Mouse (Mus musculus): ENCODE measurements at regions not wholly inside any gene's neighbourhood (a gene's known extent, or its start where the extent isn't known, plus 50 kb on each side); places are given as distances from the start of the nearest gene placed in this dataset.

DNA sequence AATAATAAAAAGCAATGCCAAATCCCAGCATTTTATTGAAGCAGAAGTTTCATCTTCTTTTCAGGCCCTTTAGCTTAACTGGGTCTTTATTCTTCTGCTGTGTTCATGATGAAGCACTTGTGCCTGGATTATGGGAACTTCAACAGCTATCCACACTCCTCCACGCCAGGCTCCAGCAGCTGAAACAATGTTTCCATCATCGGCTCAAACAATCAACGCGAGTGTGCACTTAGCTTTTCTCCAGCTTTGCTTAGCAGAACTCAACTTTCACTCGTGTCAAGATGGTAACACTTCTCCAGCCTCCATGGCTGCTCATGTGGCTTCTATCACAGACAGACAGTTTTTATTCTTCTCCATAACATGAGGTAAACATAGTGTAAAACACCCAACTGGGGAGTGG lies 143.8 kb upstream of the Mdm1 start:
- DNase-seq (ENCODE audit: low spot score in 2 of 2) = no peak

DNA sequence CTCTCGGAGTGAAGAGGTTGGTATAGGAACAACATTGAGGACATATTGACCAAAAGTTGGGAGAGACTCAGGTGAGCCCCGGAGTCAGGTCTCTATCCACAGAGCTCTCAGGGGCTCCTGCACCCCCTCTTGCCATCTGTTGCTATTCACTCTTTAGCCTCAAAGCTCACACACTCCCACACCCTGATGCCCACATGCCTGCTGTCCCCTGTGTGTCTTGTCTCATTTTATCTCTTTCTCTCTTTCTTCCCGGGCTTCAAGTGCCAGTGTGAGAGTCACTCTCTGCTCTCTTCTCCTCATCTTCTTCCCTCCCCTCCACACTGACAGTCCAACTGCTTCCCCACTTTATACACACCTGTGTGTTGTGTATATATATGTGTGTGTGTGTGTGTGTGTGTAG lies 141.0 kb upstream of the Mdm1 start:
- DNase-seq (ENCODE audit: low spot score in 2 of 2) = no peak

DNA sequence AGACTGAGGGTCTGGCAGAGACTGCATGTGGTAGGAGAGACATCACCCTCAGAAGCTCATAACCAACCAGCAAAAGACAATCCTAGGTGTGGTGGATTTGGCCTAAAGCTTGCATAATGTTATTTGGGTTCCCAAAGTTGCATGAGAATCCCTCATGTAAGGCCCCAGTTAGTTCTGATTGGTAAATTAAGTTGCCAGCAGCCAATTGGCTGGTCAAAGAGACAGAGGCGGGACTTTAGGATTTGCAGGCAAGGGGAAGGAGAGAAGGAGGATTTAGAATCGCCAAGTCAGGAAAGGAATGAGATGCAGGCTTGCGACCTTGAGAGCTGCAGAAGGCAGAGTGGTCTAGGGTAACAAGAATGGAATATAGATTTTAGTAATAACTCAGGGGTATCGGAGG lies 140.1 kb upstream of the Mdm1 start:
- DNase-seq (ENCODE audit: low spot score in 2 of 2) = no peak

DNA sequence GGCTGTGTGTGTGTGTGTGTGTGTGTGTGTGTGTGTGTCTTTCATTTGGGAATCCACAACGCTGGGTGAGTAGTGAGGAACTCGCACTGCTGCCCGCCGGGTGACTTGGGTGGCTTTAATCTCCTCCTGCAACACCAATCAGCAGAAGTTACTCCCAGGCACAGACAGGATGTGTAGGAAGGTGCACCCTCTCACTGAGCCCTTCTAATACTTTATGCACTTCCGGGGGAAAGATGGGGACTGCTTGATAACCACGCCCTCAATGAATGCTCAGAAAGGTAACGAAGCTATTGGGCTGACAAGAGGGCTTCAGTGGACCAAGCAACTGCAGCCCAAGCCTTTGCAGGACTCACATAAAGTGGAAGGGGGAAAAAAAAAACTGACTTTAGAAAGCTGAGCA lies 139.6 kb upstream of the Mdm1 start:
- DNase-seq (ENCODE audit: low spot score in 2 of 2) = no peak

DNA sequence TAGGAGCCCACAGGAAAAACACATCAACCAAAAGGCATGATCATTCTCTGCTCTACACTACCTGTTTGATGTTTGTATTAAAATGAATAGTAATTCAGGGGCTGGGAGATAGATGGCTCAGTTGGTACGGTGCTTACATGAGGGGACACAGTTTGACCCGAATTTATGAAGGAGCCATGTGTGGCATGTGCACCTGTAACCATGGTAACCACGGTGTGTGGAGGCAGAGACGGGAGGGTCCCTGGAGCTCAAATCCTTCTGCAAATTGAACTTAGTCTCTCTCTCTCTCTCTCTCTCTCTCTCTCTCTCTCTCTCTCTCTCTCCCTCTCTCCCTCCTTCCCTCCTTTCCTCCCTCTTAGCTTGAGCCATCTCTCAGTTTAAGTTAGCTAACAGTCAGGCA lies 139.1 kb upstream of the Mdm1 start:
- no peak for DNase-seq (ENCODE audit: low spot score in 2 of 2)

DNA sequence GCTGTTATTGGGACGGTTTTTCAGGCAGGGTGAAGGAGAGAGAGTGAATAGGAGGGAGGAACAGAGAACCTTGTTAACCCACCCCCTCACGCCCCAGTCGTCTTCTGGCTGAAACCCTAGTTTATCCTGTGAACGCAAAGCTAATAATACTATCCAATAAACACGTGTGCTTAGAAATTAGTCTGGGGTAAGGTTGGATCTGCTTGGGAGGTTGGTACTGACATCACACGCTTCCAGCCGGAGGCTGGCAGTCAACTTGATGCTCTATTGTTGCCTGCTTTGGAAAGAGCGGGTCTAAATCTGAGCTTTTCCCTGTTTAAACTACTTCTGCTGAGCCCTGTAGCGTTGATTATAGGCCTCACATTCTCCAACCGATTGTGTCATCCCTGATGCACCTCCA lies 138.4 kb upstream of the Mdm1 start:
- no peak for DNase-seq (ENCODE audit: low spot score in 2 of 2)

DNA sequence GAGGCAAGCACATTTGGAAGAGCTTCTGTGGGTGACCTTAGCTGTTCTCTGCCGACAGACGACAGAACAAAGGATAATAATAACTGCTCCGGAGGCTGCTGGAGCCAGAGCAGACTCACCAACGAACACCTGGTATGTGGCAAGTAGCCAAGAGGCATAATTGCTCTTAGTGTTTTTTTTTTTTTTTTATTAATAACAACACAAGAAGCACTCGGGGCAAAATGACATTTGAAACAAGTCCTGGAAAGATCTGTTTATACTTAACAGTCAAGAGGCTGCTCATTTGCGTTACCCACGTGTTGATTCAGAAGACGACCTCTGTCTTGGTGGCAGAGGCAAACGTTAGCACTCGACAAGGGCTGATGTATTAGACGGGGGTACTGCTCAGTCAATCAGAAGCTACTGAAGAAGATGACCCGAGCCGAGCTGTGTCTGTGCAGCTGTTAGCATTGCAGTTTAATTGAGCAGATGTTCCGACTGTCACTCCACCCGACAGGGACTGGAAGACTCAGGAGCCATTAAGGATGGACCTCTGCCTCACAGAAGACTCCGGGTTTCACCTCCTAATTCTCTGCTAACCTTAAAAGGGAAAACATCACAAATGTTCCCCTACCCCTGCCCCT lies 137.8 kb upstream of the Mdm1 start:
- DNase-seq (ENCODE audit: low spot score in 2 of 2) = no peak

DNA sequence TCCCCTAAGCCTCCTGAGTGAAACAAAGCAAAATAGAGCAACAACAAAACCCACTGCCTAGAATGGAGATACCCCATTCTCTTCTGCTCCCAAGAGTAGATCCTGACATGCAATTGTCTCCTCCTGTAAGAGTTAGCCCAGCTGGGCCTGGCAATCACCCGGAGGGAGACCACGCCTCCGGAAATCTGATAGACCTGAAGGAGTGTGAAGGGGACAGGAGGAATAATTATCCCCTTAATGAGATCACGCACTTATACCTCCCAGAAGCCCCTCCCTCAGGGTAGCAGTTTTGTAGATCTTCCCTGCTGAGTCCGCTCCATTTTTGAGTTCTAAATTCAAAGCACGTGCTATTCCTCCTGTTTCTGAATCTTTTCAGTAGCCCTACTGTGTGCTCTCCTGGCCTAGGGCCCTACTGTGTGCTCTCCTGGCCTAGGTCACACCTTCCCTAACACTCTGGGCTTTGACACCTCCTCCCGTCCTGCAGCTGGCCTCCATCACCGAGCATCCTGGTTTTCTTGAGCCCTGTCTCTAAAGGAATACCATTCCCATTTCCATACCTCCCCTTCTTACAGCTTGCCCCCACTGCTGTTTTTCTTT lies 137.2 kb upstream of the Mdm1 start:
- DNase-seq (ENCODE audit: low spot score in 2 of 2) = no peak

DNA sequence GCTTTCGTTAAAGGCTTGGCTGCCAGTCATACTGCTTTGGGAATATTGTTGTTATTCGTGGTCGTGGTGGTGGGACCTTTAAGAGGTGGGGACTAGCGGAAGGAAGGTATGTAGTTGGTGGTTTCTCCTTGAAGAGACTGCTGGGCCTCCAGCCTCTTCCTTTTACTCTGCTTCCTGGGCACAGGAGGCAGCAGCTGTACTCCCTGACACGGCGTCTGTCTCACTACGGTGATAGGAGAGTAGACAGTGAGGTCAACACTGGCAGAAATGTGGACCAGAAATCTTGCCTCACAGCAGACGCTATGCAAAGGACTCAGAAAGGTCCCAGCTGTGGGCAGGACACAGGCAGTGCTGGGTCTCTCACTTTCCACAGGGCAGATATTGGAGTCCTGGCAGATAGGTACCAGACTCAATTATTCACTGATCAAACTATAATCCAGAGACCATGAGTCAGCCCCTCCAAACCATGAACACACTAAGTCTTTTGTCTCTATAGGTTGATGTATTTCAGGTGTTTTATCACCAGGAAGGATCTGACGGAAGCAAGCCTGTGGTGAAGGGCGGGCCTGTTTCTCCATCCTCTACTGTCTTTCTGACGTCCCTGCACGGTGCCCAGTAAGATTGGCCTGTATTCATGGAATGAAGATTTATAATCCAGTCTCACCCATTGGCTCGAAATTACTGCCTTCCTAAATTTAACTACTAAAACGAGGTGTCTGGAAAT lies 134.6 kb upstream of the Mdm1 start:
- no peak for DNase-seq (ENCODE audit: low spot score in 2 of 2)

DNA sequence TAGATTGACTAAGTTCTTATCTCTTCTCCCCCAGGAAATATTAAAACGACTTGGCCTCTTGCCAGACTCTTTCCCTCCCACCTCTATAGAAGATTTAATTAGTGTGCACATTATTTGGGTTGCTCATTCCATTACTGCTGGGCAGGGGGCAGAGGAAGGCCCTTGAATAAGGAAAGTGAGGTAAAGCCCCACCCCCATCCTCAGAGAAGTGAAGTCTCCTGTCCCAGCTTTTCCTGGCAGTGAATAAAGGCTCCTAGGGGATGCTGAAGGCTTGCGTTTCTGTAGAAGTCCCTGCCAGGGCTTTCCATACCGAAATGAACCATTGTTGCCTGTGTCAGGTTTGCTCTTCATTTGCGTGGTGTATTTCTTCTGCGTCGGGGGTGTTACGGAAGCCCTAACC lies 133.8 kb upstream of the Mdm1 start:
- DNase-seq (ENCODE audit: low spot score in 2 of 2) = no peak

DNA sequence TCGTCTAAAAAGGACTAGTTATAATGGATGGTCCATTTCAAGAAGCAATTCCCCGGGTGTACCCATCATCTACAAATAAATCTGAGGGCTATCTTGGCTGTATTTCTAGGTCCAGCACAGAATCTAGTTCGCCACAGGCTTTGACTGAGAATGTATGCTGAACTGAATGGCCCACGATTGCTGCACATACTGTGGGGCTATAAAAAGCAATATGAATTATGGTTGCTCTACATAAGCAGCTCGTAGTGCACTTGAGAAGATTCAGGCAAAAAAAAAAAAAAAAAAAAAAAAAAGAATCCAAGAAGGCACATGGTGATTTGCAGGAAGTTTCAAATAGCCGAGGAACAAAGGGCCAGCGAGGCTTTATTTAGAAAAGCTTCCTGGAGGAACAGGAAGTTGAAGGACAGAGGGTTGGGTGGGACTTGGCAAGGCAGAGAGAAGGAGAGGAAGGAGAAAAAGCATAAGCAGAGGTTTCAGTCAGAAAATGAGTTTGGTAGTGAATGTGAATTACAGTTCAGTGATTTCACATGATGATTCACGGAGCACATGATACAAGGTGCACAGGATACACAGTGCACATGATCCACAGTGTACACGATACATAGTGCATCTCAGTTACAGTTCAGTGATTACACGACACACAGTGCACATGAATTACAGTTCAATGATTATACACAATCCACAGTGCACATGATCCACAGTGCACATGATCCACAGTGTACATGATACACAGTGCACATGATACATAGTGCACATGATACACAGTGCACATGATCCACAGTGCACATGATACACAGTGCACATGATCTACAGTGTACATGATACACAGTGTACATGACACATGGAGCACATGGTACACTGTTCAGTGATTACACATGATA lies 129.7 kb upstream of the Mdm1 start:
- no peak for DNase-seq (ENCODE audit: low spot score in 2 of 2)

DNA sequence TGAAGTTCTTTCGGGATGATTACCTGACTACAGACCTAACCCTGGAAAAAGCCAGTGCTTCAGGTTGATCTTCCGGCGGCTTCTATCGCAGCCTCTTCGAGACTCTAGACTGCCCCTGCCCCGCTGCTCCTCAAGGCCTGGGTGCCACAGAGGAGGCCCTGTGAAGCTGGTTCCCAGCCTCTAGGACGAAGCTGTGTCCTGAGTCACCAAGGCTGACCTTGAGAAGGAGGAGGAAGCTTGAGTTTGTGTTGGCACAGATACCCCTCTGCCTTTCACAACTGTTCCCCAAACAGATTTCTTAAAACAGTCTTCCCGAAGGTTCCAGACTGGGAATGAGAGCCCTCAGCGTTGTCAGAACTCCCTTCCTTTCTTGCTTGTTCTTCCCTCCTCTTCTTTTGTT lies 112.8 kb upstream of the Mdm1 start:
- DNase-seq (ENCODE audit: low spot score in 2 of 2) = no peak

DNA sequence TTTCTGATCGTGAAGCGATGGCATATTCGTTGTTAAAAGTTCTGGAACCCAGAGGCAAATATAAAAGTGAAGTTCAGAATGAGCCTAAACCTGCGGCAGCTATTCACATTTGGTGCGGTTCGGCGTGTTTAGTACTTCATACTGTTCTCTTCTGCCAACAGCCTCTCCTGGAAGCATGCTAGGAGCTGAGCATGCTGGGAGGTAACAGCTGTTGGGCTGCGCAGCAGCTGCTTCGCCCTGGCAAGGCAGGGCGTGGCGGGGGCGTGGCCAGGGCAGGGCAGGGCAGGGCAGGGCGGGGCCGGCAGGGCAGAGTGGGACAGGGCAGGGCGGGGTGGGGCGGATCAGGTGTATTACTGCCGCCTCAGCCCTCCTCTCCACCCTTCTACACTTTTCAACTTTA lies 107.2 kb upstream of the Mdm1 start:
- no peak for DNase-seq (ENCODE audit: low spot score in 2 of 2)

DNA sequence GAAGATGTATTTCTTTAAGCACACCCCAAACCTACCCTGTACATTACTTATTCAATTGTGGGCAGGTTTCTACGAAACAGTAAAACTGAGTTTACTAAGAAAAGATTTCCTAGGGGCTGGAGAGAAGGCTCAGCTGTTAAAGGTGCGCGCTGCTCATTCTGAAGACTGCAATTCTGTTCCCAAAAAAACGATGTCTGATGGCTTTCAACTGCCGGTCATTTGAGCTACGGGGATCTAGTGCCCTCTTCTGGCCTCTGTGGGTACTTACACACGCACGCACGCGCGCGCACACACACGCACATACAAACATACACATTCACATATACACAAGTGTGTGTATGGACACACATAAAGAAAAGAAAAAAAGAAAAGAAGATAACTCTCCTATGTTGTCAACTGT lies 106.6 kb upstream of the Mdm1 start:
- DNase-seq (ENCODE audit: low spot score in 2 of 2) = no peak

DNA sequence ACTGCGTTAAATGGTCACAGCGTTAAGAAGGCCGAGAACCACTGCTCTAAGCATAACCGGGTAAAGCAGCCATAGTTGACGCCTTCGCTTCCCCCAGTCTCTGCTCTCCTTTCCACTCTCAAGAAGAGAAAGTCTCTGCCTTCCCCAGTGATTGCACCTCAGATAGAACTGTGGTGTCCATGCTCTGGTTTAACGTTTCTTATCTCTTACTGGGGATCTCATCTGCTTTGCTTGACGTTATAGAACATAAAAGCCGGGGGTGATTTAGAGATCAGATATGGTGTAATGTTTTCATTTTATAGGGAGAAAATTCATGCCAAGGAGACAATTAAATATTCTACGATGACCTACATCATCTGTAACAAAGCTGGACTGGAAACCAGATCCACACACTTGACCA lies 103.1 kb upstream of the Mdm1 start:
- DNase-seq (ENCODE audit: low spot score in 2 of 2) = no peak

DNA sequence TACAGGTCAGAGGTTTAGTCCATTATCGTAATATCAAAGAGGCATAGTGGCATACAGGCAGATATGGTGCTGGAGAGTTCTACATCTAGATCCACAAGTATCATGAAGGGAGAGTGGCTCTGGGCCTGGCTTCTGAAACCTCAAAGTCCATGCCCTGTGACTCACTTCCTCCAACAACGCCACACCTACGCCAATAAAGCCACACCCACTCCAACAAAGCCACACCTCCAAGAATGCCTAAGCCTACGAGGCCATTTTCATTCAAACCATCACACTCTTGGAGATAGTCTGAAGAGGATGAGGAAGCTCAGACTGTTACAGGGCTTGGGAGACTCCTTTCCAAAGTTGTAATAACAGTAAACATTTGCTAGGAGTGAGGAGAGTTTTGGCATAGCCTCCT lies 102.6 kb upstream of the Mdm1 start:
- DNase-seq (ENCODE audit: low spot score in 2 of 2) = no peak

DNA sequence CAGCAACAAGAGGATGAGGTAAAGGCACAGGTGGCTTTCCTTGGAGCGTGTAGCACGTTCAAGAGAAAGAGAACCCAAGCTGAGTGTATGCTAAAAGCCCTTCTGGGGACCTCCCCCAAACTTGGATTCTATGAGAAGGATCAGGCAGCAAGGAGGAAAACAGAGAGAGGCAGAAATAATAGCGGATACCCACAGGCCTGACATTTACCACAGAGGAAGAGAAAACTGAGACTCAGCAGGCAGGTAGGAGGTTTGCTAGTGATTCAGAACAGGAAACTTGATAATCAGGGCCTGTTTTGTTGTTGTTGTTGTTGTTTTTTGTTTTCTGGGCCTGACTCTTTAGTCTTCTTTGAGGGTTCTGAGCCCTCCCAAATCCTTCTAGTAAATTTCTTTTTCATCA lies 100.5 kb upstream of the Mdm1 start:
- DNase-seq (ENCODE audit: low spot score in 2 of 2) = no peak

DNA sequence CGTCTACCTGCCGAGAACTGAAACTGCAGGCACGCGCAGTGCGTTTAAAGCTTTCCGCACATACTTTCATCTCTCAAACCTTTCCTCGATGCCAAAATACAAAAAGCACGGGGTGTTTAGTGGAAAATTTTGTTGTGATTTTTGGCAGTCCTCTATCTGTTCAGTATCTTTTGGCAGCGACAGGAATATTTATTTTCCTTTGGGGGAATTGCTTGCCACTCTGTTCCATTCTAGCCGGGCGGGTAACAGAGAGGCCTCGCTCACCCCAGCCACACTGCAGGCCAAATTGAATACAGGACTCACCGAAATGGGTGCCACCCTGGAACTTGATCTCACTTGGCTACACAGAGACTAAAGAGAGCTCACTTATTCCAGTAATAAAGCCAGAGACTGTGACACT lies 97.8 kb upstream of the Mdm1 start:
- DNase-seq (ENCODE audit: low spot score in 2 of 2) = no peak

DNA sequence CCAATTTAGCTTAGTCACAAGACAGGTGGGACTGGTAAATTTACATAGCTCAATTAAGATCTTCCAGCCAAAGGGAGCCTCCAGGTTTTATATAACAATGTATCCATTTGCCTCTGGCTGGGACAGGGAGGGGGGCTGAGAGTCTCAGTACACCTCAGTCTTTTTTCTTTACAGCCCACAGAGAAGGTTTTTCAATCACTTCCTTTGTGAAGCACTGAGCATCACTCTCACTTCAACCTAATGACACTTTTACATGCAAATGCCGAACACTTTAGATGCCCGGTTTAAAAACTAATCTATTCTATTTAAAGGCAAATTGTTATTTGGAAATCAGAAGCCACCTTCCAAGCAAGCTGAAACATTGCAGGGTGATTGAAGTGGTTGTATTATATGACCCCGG lies 96.8 kb upstream of the Mdm1 start:
- no peak for DNase-seq (ENCODE audit: low spot score in 2 of 2)

DNA sequence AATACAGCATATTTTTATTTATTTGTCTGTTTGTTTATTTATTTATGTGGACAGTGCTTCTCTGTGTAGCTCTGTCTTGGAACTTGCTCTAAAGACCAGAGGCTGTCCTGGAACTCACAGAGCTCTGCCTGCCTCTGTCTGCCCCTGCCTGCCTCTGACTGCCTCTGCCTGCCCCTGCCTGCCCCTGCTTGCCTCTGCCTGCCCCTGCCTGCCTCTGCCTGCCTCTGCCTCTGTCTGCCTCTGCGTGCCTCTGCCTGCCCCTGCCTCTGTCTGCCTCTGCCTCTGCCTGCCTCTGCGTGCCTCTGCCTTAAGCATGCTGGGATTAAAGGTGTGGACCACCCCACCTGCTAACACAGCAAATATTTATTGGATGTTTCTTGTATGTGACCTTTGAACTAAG lies 96.2 kb upstream of the Mdm1 start:
- no peak for DNase-seq (ENCODE audit: low spot score in 2 of 2)

DNA sequence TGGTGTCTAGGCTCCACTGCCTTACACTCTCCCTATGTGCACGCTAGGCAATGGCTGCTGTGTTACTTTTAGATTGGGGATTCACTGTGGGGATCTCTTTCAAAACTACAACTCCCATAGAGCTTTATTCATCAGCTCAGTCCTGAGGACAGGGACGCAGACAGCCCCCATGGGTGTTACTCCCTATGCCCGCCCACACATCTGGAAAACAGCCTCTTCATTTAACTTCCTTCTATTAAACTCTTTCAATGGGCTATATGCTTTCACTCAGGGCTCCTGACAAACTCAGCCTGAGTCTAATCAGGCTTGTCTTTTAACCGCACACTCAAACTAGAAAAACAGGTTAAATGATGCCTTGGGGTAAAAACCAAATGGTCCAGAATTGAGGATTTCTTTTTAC lies 95.3 kb upstream of the Mdm1 start:
- DNase-seq (ENCODE audit: low spot score in 2 of 2) = no peak

DNA sequence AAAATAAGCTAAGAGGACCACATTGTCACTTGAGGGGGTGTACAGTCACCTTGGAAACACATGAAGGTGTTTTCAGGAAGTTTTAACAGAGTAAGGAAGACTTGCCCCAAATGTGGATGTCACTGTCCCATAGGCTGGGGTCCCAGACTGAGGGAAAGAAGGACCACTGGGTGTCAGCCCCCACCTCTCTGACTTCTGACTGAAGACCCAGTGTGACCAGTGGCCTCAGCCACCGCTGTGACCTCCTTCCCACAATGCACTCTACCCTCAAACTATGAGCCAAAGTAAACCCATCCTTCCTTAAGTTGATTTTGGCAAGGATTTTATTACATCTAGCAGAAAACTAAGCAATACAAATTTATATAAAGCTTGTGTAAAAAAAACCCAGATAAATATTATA lies 94.8 kb upstream of the Mdm1 start:
- no peak for DNase-seq (ENCODE audit: low spot score in 2 of 2)

DNA sequence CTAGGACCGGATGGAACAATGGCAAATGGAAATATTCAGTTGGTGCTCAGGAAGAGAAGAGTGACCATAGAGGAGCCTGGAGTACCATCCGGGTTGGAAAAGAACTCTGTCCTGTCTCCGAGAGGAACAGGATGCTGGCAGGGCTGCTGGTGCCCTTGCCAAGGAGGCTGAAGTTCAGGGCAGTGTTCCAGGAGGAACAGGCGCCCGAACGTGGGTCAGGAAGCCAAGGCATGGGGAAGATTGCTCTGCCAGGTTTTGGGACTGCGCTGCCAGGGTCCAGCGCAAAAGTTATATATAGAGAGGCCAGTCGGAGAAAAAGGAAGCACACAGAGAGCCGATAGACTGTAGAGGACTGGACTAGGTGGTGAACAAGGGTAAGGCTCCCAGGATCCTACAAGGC lies 92.3 kb upstream of the Mdm1 start:
- DNase-seq (ENCODE audit: low spot score in 2 of 2) = peak; percentile 36 to 56
